Mouse (Mus musculus): ENCODE results near the gene Oxld1. TPM values are rescaled to one million over a fixed set of nuclear protein-coding genes. Genes with fewer than 3 reads are reported as not detected.
A peak's percentile ranks its signal among the peaks of the same experiment; 100 is the strongest.

Gene Oxld1
- total RNA-seq, 2 experiments from 2014 or later, result 14.3 to 20.6 TPM

DNA sequence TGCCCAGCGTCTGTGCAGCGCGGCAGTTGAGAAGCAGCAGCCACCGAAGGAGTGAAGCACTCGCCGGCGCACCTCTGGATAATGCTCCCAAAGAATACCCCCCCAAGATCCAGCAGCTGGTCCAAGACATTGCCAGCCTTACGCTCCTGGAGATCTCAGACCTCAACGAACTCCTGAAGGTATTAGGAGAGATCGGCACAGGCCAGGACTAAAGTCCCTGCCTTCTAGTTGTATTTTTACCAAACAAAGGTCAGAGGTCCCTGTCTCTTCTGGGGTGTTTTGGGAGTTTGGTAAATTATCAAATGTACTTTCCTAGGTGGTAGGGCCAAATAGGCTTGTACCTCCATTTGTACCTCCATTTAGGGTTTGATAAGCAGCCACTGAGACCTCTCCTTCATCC lies 27.4 kb upstream of the Oxld1 start:
- intact Hi-C loops (cut with DNase I), result loop anchor here (5.0 to 10.0 kb wide), 2 partner anchors 62 to 90 kb away; partner anchors contain the start of genes Mcrip1 and P4hb
- DNase-seq (ENCODE audit: low spot score in 2 of 2), result no peak

DNA sequence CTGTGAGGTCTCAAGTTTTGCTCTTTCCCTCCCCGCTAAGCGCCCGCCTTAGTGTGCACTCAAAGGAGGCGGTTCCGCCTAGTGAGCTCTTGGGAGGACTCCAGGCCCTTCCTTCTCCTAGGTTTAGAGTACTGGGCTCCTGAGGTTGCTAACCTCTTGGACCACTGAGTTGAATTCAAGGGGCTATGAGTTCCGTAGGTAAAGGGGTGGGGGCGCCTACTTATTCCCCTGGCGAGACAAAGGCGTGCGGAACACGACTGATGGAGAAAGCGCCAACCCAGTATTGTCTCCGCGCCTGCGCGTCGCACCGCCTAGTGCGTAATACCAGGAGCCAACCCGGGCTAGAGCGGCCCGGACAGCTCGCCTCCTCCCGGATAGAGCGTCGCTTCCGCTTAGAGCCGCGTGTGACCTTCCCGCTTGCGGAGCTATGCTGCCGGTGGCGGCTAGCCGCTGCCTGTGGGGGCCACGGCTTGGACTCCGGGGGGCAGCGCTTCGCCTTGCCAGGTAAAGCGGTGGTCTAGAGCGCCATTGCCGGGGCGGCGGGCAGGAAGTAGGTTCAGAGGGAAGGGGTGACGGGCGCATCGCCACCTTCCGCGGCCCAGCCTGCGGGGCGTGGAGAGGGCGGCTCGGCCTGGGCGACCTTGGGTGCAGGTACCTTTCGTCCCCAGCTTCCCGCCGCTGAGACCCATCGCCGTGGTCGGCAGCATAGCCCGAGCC lies 26.6 kb upstream of the Oxld1 start, which contains the start of gene Mrpl12:
Mrpl12 (plus strand) TSS at position 349 of the 717 bp plus-strand sequence.
- intact Hi-C loops (cut with DNase I), result loop anchor here (1.0 to 10.0 kb wide), 2 partner anchors 17 to 90 kb away; partner anchors contain the start of genes Arl16 and P4hb
- DNase-seq (ENCODE audit: low spot score in 2 of 2), result peak; percentile 91 to 92

- DNase-seq (ENCODE audit: low spot score in 2 of 2), result no peak
- intact Hi-C loops (cut with DNase I), result loop anchor here (10.0 kb wide), 1 partner anchor 91 kb away; the partner anchor contains the start of gene P4hb
These were observed 25.6 kb upstream of the Oxld1 start for GRCm38 (mm10) chr11:120483448-120483934.

GRCm38 (mm10) chr11:120472052-120472451 lies 14.2 kb upstream of the Oxld1 start:
- intact Hi-C loops (cut with DNase I), result no loop called here
- no peak for DNase-seq (ENCODE audit: low spot score in 2 of 2)

DNA sequence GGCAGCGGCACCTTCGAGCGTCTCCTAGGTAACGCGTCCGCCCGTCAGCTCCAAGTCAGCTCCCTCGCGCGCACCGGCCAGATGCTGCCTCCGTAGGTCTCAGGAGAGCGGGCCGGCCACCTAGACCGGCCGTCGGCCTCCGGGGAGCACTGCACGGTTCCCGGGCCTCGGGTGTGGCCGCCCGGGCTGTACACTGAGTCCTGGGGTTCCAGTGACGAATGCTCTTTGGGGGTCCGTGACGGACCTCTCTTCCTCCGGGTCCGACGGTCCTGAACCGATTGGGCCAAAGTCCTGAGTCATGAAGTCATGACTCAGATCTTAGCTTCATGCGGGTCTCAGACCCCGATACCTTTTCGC lies 9.8 kb upstream of the Oxld1 start:
- intact Hi-C loops (cut with DNase I), result loop anchor here (1.0 kb wide), 1 partner anchor 17 kb away; the partner anchor contains the start of gene Mrpl12
- no peak for DNase-seq (ENCODE audit: low spot score in 2 of 2)

DNA sequence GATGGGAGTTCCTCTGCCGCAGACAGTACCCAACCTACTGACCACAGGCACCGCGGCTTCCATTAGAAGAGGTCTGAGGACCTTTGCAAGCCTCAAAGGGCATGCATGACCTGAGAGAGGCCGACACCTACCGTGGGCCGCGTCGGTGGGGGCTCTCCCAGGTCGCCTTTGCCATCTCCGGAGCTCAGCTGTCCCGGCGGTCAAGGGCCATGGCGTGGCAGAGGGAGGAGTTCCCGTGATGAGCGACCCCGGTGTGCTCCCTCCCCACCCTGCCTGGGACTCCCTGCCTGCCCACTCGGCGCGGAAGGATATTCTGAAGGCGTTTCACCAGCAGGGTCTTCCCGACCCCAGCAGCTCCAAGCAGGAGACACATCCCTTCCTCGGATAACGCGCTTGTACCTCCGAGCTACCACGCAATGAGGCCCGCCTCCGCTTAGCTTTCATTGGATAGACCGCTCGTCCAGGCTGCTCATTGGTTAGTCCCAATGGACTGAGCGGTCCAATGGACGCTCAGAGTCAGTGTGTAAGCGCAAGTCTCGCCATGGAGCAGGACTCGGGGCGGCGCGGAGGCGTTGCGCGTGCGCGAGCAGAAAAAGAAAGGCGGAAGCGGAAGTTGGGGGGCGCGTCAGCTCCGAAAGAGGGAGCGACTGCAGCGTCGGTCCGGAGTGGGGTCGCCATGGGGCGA lies 9.3 kb upstream of the Oxld1 start, which contains the start of gene Arl16:
Arl16 (minus strand) TSS at position 557 of the 685 bp plus-strand sequence.
- peak; percentile 93 for DNase-seq (ENCODE audit: low spot score in 2 of 2)
- intact Hi-C loops (cut with DNase I), result loop anchor here (1.0 kb wide), 1 partner anchor 17 kb away; the partner anchor contains the start of gene Mrpl12

GRCm38 (mm10) chr11:120465521-120465920 lies 7.7 kb upstream of the Oxld1 start:
- DNase-seq (ENCODE audit: low spot score in 2 of 2), result no peak
- intact Hi-C loops (cut with DNase I), result no loop called here

DNA sequence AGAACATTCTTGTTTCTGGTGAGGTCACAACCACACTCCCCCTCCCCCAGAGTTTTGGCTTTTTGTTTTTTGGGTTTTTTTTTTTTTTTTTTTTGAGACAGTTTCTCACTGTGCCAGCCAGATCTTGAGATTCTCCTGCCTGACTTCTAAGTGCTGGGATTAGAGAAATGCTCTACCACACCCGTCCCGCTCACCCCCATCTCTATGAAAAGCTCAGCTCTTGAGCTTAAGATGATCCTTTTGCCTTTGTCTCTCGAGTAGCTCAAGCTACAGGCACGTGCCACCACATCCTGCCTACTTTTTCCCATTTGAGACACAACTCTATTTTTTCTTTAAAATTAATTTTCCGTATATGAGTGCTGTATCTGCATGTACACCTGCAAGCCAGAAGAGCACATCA lies 6.5 kb upstream of the Oxld1 start:
- DNase-seq (ENCODE audit: low spot score in 2 of 2), result no peak
- intact Hi-C loops (cut with DNase I), result no loop called here

- intact Hi-C loops (cut with DNase I), result no loop called here
- no peak for DNase-seq (ENCODE audit: low spot score in 2 of 2)
These were observed 5.7 kb upstream of the Oxld1 start for GRCm38 (mm10) chr11:120463536-120463935.

DNA sequence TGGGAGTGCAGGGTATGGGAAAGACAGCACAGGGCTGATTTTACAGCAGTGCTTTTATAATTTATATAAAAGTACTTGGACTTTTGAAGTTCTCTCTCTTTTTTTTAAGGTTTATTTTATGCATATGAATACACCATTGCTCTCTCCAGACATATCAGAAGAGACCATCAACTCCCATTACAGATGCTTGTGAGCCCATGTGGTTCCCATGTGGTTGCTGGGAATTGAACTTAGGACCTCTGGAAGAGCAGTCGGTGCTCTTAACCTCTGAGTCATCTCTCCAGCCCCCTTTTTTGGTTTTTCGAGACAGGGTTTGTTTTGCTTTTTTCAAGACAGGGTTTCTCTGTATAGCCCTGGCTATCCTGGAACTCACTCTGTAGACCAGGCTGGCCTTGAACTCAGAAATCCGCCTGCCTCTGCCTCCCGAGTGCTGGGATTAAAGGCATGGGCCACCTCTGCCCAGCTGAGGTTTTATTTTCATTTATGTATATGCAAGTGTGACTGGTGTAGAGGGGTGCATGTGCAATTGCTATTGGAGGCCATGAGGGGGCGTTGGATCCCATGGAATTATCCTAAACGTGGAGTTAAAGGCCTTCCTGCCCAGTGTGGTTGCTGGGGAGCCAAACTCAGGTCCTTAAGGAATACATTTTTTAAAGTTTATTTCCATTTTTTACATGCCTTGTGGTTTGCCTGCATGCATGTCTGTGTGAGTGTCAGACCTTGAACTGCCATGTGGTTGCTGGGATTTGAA lies 1.2 kb upstream of the Oxld1 start:
- intact Hi-C loops (cut with DNase I), result no loop called here

GRCm38 (mm10) chr11:120457370-120457769 lies 498 bp downstream of the Oxld1 start:
- intact Hi-C loops (cut with DNase I), result no loop called here
- no peak for DNase-seq (ENCODE audit: low spot score in 2 of 2)

More for the DNA sequence above, 1.2 kb upstream of the Oxld1 start:
- DNase-seq (ENCODE audit: low spot score in 2 of 2), result no peak

- intact Hi-C loops (cut with DNase I), result no loop called here
- no peak for DNase-seq (ENCODE audit: low spot score in 2 of 2)
These were observed 2.5 kb downstream of the Oxld1 start for GRCm38 (mm10) chr11:120455413-120455812.

DNA sequence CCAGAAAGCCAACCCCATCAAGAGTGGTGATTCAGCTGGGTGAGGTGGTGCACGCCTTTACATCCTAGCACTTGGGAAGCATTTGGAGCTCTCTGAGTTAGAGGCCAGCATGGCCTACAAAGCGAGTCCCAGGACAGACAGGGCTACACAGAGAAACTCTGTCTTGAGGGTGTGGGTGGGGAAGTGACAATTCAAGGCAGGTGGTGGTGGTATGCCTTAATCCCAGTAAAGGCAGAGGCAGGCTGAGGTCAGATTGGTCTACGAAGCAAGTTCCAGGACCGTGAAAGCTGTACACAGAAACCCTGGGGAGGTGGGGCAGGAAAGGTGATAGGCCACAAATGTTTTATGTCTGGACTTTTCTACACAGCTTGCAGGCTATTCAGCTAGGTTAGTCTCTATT lies 2.9 kb downstream of the Oxld1 start:
- DNase-seq (ENCODE audit: low spot score in 2 of 2), result no peak
- intact Hi-C loops (cut with DNase I), result no loop called here

DNA sequence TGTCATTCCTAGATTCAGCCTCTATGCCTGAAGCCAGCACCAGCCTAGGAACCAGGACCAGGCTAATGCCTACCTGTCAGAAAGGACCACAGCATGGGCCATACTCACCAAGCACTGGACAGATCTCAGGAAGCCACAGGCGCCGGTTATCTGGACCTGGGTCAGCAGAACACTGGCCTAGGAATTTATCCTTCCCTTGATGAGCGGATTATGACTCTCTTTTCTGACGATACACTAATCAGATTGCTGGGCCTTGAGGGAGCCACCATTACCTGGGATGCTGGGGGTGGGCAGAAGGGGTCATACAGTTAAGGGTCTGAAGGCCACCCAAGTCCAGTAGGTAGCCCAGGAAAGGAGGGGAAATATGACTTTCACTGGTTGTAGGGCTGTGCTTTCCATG lies 4.6 kb downstream of the Oxld1 start, which contains the start of gene Pde6g:
Pde6g (minus strand) TSS at position 195 of the 400 bp plus-strand sequence.
- DNase-seq (ENCODE audit: low spot score in 2 of 2), result no peak
- intact Hi-C loops (cut with DNase I), result no loop called here

GRCm38 (mm10) chr11:120452246-120452645 lies 5.6 kb downstream of the Oxld1 start:
- DNase-seq (ENCODE audit: low spot score in 2 of 2), result no peak
- intact Hi-C loops (cut with DNase I), result no loop called here

- no peak for DNase-seq (ENCODE audit: low spot score in 2 of 2)
- intact Hi-C loops (cut with DNase I), result no loop called here
These were observed 10.7 kb downstream of the Oxld1 start for GRCm38 (mm10) chr11:120447179-120447578.

DNA sequence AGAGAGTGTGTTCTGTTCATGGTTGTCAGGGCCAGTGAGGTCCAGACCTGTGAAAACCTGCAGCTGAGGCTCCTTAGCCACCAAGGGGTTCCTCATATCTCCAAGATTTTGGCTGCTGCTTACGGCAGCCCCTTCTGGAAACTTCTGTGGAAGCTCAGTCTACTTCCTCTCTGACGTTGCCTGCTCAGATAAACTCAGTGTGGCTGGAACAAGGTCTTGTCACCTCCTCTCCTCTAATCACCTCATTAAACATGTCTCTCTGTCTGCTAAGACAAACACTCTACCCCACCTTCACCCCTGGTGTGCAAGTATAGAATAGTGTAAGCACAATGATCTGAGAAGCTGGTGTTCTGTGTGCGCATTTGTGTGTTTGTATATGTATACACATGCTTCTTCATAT lies 12.4 kb downstream of the Oxld1 start:
- intact Hi-C loops (cut with DNase I), result no loop called here
- no peak for DNase-seq (ENCODE audit: low spot score in 2 of 2)

- intact Hi-C loops (cut with DNase I), result no loop called here
These were observed 13.8 kb downstream of the Oxld1 start for GRCm38 (mm10) chr11:120444106-120444505.

DNA sequence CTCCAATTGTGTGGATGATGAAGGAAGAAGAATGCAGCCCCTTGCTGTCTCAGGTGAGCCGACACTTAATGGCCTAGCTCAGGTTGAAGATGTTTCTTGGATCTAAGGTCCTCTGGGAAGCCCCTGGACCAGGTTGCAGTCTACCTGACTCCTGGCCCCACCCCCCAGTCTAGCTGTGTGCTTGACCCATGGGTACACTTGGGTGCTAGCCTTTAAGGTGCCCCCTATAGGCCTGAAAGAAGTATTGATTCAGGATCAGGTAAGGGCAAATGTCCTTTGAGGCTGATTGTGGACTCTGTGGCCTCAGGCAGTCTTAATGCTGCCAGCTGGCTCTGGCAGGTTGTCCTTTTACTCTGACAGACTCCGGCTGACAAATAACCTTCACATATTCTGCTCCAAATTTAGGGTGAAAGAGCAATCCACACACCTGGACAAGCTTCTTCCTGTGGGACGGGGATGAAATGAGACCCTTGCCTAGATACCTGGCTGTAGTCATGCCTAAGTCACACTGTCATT lies 15.0 kb downstream of the Oxld1 start:
- intact Hi-C loops (cut with DNase I), result no loop called here
- no peak for DNase-seq (ENCODE audit: low spot score in 2 of 2)

More at GRCm38 (mm10) chr11:120444106-120444505, 13.8 kb downstream of the Oxld1 start:
- DNase-seq (ENCODE audit: low spot score in 2 of 2), result no peak
